ENCODE assay signal across 12 mouse cellular contexts in genomic region chr11:75268492-75268891, GRCm38 (mm10).
DNase-seq lines count a peak whose midpoint lies in the region; ATAC-seq lines count a peak whose summit lies in the region.
"Had no signal": no experiment of that assay in that cellular context is flagged by ENCODE, and none has a peak within 500 bp of the region (broad histone marks: within the 10 kb centered on the region; RNA-seq: fewer than 3 reads in every experiment).

No protein-coding gene starts in this region.

- peak; percentile 32; the same call in 1 of the 2 replicates for ATAC-seq in lung, embryonic 16.5 days (ENCODE audit: low read depth)
- 0 out of 2 replicates have a peak, but pooled peaks have one; percentile 29 for ATAC-seq in heart, embryonic 16.5 days (replicated peaks; ENCODE audit: extremely low read depth, insufficient read depth, low FRiP score)
- ATAC-seq: inflammation-experienced regulatory T-cells, adult 6 months; midbrain, embryonic 13.5 days had no signal

- H3K4me1 ChIP-seq in lung, embryonic 16.5 days (replicated peaks; ENCODE audit: control insufficient read depth, insufficient read depth, low read length) = peaks cover 3% of the 10 kb centered on the region; the same call in 1 of the 2 replicates
- peaks cover 31% of the 10 kb centered on the region for H3K4me1 ChIP-seq in heart, embryonic 16.5 days (ENCODE audit: control insufficient read depth, insufficient read depth, low read length)

- DNase-seq in gastrocnemius, postnatal 25 days = peak; percentile 48
- DNase-seq in gastrocnemius, postnatal 10 days = no peak
- no peak for DNase-seq in lung, postnatal 25 days (ENCODE audit: low spot score)
- DNase-seq in cerebellum, postnatal 25 days = peak; percentile 62 to 64
- no peak for DNase-seq in thymus, postnatal 4 days
- no peak for DNase-seq in neural tube, embryonic 10.5 days (ENCODE audit: extremely low spot score, low spot score)

- no peak overlapping the region for H3K9ac ChIP-seq in lung, embryonic 16.5 days (ENCODE audit: low read length)
- 0 out of 2 replicates have a peak overlapping the region, but pooled peaks have one; percentile 0 for H3K9ac ChIP-seq in heart, embryonic 16.5 days (ENCODE audit: low read length)
- H3K9ac ChIP-seq: neural tube, embryonic 15.5 days had no signal

- H3K4me2 ChIP-seq in lung, embryonic 16.5 days (ENCODE audit: low read depth, low read length) = no peak overlapping the region
- no peak overlapping the region for H3K4me2 ChIP-seq in heart, embryonic 16.5 days (ENCODE audit: low read depth, low read length)
- H3K4me2 ChIP-seq: midbrain, embryonic 13.5 days; neural tube, embryonic 15.5 days had no signal

- H3K4me3 ChIP-seq in lung, embryonic 16.5 days (ENCODE audit: low read length) = no peak overlapping the region
- H3K4me3 ChIP-seq in heart, embryonic 16.5 days (ENCODE audit: low read length) = no peak overlapping the region
- H3K4me3 ChIP-seq: midbrain, embryonic 13.5 days; neural tube, embryonic 15.5 days had no signal

- no peak overlapping the region for H3K27ac ChIP-seq in lung, embryonic 16.5 days (ENCODE audit: low read length)
- peak overlapping the region; percentile 17 for H3K27ac ChIP-seq in heart, embryonic 16.5 days (ENCODE audit: low read length)
- H3K27ac ChIP-seq: stomach, postnatal 0 days had no signal

- 44% methylated on average over 5 of the region's 5 CpGs for WGBS in lung, embryonic 16.5 days
- 28% methylated on average over 5 of the region's 5 CpGs for WGBS in heart, embryonic 16.5 days

- H3K36me3 ChIP-seq in lung, embryonic 16.5 days (ENCODE audit: control insufficient read depth, insufficient read depth, low read length) = no peaks in the 10 kb centered on the region
- no peaks in the 10 kb centered on the region for H3K36me3 ChIP-seq in heart, embryonic 16.5 days (ENCODE audit: control insufficient read depth, insufficient read depth)
- H3K36me3 ChIP-seq: midbrain, embryonic 13.5 days; neural tube, embryonic 15.5 days had no signal

- no peaks in the 10 kb centered on the region for H3K27me3 ChIP-seq in lung, embryonic 16.5 days (ENCODE audit: control insufficient read depth, insufficient read depth, low read depth, low read length)
- H3K27me3 ChIP-seq in heart, embryonic 16.5 days (ENCODE audit: control insufficient read depth, insufficient read depth, low read length) = no peaks in the 10 kb centered on the region
- H3K27me3 ChIP-seq: midbrain, embryonic 13.5 days; neural tube, embryonic 15.5 days had no signal

- no peaks in the 10 kb centered on the region for H3K9me3 ChIP-seq in lung, embryonic 16.5 days (ENCODE audit: control insufficient read depth, low read length)
- H3K9me3 ChIP-seq in heart, embryonic 16.5 days (replicated peaks; ENCODE audit: control insufficient read depth, low read length) = no peaks in the 10 kb centered on the region
- H3K9me3 ChIP-seq: midbrain, embryonic 13.5 days; neural tube, embryonic 15.5 days had no signal

Comparison
In these comparisons a context has a peak if more than half of its experiments do, and no peak if none do; other contexts are left out.
1. DNase-seq: peak in gastrocnemius, postnatal 25 days (single experiment) and cerebellum, postnatal 25 days (2 of 2); none in gastrocnemius, postnatal 10 days (single experiment), lung, postnatal 25 days (single experiment), thymus, postnatal 4 days (single experiment) and neural tube, embryonic 10.5 days (single experiment).